Mouse (Mus musculus) layer of hippocampus, adult 18-20 months (tissue): ENCODE data around the gene Cebpe. TPM values are rescaled to one million over a fixed set of nuclear protein-coding genes. Genes with fewer than 3 reads are reported as not detected.

Experiments
- DNase-seq, 2 experiments: peaks; one replicate each; pipeline ENCODE4 v3.0.0; 2022; ENCODE audit warnings: low spot score in 2 of 2
- total RNA-seq, 2 experiments: library from RNA; stranded (reverse); gene quantifications; 2 replicates each; pipeline ENCODE4 v1.2.3; 2021

Gene Cebpe
- total RNA-seq, 2 experiments from 2014 or later: not detected

DNA sequence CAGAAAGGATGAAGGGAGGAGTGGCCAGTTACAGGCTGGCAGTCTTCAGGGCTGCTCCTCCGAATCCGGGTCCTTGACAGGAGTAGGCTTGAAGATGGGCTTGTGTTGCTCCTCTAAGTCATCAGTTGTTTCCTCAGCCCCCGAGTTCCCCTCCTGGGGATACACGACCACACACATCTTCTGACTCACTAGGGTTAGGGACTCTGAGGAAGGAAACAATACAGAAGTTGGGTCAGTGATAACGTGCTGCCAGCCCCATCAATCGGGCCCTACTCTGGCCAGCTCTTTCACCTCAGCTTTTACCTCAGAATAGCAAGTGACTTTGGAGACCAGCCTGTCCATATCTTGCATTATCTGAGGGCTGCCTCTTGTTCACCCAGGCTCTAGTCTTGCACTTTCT, 12.1 kb upstream of the Cebpe start:
- DNase-seq: no peak

GRCm38 (mm10) chr14:54721711-54722110, 9.7 kb upstream of the Cebpe start:
- DNase-seq: no peak

GRCm38 (mm10) chr14:54720654-54721350, 8.8 kb upstream of the Cebpe start:
- no peak for DNase-seq

GRCm38 (mm10) chr14:54720041-54720440, 8.1 kb upstream of the Cebpe start:
- DNase-seq: no peak

DNA sequence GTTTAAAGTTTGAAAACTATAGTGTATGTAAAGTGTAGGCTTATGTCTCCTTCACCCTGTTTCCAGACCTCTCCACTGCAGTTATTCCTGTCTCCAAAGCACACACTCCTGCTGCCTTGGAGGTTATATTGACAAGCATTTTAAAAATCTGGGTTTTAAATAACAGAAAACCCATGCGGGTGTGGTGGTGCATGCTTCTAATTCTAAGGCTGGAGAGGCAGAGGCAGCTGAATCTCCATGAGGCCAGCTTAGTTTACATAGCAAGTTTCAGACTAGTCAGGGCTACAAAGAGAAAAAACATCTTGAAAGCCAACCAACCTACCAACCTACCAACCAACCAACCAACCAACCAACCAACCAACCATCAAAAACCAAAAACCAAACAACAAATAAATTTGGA, 3.4 kb upstream of the Cebpe start:
- no peak for DNase-seq

DNA sequence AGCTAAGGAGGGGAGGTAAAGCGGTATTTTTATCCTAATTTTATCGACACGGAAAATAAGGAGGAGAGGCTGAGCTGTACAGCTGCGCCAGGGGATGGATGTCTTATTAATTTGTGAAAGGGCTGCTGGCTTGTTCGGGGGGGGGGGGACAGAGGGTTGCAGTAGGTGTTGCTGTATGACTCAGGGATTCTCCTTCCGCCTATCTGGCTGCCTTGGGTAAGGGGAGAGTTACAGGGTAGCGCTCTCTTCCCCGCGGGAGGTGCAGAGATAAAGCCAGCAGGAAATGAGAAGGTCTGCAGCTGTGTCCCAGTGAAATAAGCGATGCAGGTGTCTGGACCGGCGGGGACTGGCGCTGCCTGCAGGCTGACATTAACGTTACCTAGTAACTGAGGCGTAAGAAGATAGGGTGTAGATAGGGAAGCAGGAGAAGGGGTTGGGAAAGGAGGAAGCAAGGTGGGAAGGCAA, 2.7 kb upstream of the Cebpe start:
- DNase-seq: peak in 1 of 2 experiments; percentile 26

- DNase-seq: peak; percentile 68 to 93
Measured at GRCm38 (mm10) chr14:54714121-54714520, 2.1 kb upstream of the Cebpe start.

- DNase-seq: no peak
Measured at GRCm38 (mm10) chr14:54712861-54713260, 887 bp upstream of the Cebpe start.

GRCm38 (mm10) chr14:54709054-54709453, 2.9 kb downstream of the Cebpe start:
- DNase-seq: no peak

DNA sequence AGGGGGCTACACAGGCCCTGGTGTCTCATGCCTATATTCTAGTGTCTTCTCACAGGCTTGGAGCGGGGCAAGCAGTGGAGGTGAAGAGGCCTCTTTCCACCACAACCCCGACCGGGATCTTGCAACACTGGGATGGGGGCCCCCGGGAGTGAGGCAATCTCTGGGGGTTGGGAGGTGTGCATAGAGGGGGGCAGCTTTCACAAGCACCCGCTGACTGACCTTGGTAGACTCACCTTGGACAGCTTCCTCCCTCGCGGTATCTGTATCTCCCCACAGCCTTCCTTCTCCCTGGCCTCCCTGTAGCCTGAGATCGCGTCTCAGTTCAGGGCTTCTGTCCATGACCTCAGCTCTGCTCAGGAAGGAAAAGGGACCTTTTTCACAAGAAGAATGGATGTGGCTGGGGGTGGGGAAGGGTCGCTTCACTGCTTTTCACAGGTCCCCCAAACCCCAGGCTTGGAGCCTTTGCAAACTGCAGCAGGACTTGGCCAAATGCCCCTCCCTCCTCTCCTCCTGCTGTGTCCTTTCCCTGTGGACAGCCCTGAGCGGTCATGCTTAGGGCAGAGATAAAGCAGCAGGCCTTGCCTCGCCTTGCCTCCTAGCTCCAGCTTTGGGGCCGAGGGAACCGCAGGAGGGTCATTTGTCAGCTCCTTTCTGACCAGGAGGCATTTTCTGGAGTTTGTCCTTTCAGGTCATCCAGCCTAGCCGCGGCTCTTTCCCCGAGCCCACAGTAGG, 5.2 kb downstream of the Cebpe start:
- DNase-seq: no peak

DNA sequence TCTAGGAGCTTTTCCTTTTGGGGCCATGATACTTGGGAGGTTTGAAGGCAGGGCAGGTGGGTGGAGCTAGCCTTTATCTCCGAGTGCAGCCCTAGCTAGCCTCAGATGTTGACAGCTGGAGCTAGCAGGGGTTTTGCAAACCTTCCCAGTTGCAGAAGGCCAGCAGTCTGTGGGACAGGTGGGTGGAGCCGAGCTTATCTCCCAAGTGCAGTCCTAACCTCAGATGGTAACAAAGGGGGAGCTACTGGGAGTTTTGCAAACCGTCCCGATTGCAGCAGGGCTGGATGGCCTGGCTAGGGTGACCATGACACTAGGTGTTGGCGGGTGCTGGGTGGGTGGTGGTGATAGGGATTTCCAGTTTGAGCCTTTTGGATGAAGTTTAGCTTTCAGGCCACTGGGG, 6.1 kb downstream of the Cebpe start:
- no peak for DNase-seq

GRCm38 (mm10) chr14:54703207-54703606, 8.8 kb downstream of the Cebpe start:
- DNase-seq: no peak

DNA sequence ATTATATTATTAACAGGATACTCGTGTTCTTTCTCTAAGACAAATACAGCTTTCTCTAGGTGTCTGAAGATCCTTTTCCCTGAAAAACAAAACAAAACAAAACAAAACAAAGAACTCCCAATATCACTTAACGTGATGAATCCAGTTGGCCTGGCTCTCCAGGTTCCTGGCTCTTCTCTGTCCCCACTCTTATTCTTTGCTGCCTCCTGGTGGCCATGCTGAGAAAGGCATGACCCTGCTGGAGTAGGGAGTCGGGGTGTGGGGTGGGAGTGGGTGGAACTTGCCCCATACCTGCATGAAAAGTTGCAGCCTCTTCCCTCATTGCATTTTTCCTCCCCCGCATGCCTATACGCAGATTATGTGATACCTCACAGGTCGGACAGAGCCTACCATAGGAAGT, 10.7 kb downstream of the Cebpe start:
- DNase-seq: peak; percentile 46 to 62

DNA sequence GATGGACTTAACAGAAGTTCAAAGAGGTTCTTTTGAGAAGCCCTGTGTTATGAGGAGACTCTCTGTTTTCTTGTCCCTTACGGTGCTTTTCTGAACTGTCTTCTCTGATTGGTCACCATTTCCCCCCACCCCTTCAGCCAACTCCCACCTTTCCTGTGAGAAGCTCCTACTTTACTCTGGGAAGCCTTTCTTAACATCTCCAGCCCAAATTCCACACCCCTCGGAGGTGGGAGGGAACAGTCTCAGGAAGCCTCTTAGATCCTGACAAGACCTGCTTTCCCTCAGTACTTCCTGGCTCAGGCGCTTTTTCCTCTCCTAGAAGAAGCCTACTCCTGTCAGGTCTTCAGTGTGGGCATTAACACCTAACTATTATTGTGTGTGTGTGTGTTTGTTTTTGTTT, 12.4 kb downstream of the Cebpe start:
- DNase-seq: no peak

GRCm38 (mm10) chr14:54698733-54699132, 13.2 kb downstream of the Cebpe start, which contains the start of gene Gm29776:
Gene Gm29776 (minus strand): TSS chr14:54698833.
- no peak for DNase-seq

DNA sequence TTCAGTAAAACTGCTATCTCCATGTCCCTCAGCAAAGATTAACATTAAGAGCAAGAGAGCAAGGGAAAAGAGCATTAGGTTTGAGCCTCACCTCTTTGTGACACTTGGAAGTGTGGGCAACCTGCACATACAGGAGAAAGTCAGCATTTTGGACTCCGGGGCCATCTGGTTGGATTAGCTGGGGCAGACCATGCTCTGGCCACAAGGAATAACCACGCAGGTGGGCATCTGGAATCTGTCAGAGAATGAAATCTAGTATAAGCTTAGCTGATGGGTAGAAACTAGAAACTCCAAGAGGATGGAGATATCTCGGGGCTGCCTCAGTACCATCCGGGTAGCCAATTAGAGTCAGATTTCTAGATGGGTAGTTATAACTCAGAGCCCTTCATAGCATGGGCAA, 15.2 kb downstream of the Cebpe start:
- no peak for DNase-seq

GRCm38 (mm10) chr14:54695042-54695441, 16.9 kb downstream of the Cebpe start:
- no peak for DNase-seq

GRCm38 (mm10) chr14:54687251-54687650, 24.7 kb downstream of the Cebpe start:
- DNase-seq: no peak

GRCm38 (mm10) chr14:54686522-54687143, 25.3 kb downstream of the Cebpe start, which contains the start of gene Acin1:
Gene Acin1 (minus strand): TSS chr14:54686931.
- DNase-seq: peak; percentile 100

DNA sequence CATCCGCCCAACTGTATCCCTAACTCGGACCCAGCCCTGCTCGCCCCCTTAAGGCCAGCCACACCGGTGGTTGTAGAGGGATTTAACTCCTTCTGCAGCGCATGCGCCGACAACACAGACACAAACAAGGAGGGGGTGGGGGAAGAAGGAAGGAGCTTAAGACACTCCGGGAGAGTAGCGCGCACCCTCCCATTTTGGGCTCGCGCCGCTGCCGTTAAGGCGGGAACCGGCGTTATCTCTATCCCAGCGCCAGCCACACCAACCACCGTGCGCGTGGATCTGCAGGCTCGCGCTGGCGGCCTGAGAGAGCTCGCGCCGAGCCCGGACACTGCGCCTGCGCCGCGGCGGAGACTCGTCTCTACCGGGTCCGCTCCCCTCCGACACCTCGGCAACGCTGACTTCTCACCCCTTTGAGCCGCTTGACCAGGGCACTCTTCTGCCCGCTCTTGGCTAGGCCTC, 25.9 kb downstream of the Cebpe start, which contains the start of gene 1700123O20Rik:
1700123O20Rik (plus strand) TSS at position 154 of the 459 bp plus-strand sequence.
- peak in 1 of 2 experiments; percentile 88 for DNase-seq

DNA sequence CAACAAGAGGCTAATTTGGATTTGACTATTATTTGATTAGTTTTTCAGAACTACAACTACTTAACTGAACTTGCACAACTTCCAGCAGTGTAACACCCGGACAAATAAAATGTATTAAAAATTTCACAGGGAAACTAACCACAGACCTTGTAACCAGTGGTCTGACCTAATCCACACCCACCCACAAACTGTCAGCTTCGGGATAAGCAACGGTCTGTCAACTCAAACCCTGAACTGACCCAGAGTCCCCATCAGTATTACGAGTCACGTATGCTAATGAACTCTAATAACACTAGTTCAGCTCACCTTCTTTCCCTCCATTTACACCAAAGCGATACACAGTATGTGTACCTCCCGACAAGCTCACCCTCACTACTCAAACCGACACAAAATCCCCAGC, 26.5 kb downstream of the Cebpe start:
- no peak for DNase-seq

GRCm38 (mm10) chr14:54682396-54682795, 29.6 kb downstream of the Cebpe start:
- DNase-seq: no peak
